Mouse (Mus musculus) forebrain, embryonic 15.5 days (tissue): ENCODE measurements around the gene Kitl. TPM values are rescaled to one million over a fixed set of nuclear protein-coding genes. Genes with fewer than 3 reads are reported as not detected.
A peak's percentile ranks its signal among the peaks of the same experiment; 100 is the strongest.

Source experiments
- ATAC-seq: fragments of 200-750 bp; cut with Nextera tagmentation; replicated peaks from 2 replicates; pipeline ENCODE4 v1.8.0; 2017; ENCODE audit warnings: mild to moderate bottlenecking, moderate TSS enrichment, moderate library complexity
- H3K27ac ChIP-seq: fragments of 300-500 bp; sonication (generic); replicated peaks from 2 replicates; pipeline ENCODE4 v1.5.1; 2015; ENCODE audit warnings: mild to moderate bottlenecking, inconsistent platforms
- H3K27me3 ChIP-seq: fragments of 300-500 bp; sonication (generic); 2 replicates; pipeline ENCODE4 v1.6.1; 2015; ENCODE audit warnings: inconsistent platforms
- H3K36me3 ChIP-seq: fragments of 300-500 bp; sonication (generic); 2 replicates; pipeline ENCODE4 v1.6.1; 2015; ENCODE audit warnings: mild to moderate bottlenecking, inconsistent platforms
- H3K4me1 ChIP-seq: fragments of 300-500 bp; sonication (generic); 2 replicates; pipeline ENCODE4 v1.6.1; 2015; ENCODE audit warnings: inconsistent platforms
- H3K4me2 ChIP-seq: fragments of 300-500 bp; sonication (generic); replicated peaks from 2 replicates; pipeline ENCODE4 v1.6.1; 2015; ENCODE audit warnings: mild to moderate bottlenecking, inconsistent platforms
- H3K4me3 ChIP-seq: fragments of 300-500 bp; sonication (generic); 2 replicates; pipeline ENCODE4 v1.5.1; 2015; ENCODE audit warnings: mild to moderate bottlenecking, inconsistent platforms
- H3K9ac ChIP-seq: fragments of 300-500 bp; sonication (generic); replicated peaks from 2 replicates; pipeline ENCODE4 v1.6.1; 2015; ENCODE audit warnings: mild to moderate bottlenecking, inconsistent platforms
- H3K9me3 ChIP-seq: fragments of 300-500 bp; sonication (generic); 2 replicates; pipeline ENCODE4 v1.6.1; 2016; ENCODE audit warnings: inconsistent platforms
- WGBS: fragments of 180-500 bp; shearing (Covaris S2); methylation state at CpG from one replicate; pipeline ENCODE4 v1.1.7; 2015; ENCODE audit warnings: mixed read lengths; 5-methylcytosine and 5-hydroxymethylcytosine counted together
- polyA plus RNA-seq: library from polyadenylated mRNA; unstranded; fragments of >200 nt; fragmentation: Nextera tagmentation; extraction: Ambion mirVana; gene quantifications from 2 replicates; pipeline ENCODE4 v1.2.1, GENCODE M21; 2015

The Kitl gene
- 40.5 and 45.1 TPM in 2 replicates for polyA plus RNA-seq

DNA sequence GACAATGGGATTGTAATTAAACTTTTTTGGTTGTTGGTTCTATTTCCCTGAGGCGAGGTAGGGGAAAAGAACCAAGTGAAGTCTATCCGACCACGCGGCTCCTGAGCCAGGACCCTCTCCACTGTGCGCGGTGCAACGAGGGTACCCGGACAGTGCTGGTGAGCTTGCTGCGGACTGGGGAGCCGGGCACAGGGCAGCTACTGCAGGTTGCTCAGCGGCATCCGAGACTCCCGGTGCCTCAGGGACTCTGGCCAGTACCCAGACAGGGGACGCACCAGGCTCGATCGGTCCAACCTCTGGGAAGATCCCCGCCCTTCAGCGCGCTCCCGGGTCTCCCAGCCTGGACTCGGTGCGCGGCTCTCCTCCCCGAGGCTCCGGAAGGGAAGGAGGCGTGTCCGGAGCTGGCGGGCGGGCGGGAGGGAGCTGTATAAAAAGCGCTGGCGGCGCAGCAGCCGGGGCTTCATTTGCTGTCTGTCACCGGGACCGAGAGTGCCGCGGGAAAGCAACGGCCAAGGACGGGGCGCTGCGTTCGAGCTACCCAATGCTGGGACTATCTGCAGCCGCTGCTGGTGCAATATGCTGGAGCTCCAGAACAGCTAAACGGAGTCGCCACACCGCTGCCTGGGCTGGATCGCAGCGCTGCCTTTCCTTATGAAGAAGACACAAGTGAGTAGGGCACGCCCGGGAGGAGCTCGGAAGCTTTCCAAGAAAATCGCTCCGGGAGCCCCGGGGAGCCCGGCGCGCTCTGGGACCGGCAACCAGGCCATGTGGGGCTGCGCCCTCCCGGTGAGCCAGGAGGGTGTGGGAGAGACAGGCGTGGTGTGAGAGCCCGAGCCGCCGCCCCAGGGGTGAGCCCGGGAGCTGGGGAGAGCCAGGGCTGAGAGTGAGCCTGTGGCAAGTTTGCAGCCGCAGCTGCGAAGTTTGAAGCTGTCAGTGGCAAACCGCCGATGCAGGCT lies at the start of gene Kitl:
TSS of gene Kitl (plus strand) at position 261 of the 956 bp plus-strand sequence.
- ATAC-seq, result peak; percentile 79
- Histone ChIP-seq H3K27ac (peak within 1 kb of the TSS; percentile 81), H3K4me1 (peaks cover 43% of the 10 kb centered on the region), H3K36me3 (no peaks in the 10 kb centered on the region), H3K9me3 (no peaks in the 10 kb centered on the region), H3K4me2 (peak within 1 kb of the TSS; percentile 98), H3K27me3 (no peaks in the 10 kb centered on the region), H3K4me3 (peak within 1 kb of the TSS; percentile 85), H3K9ac (peak within 1 kb of the TSS; percentile 63)
- under 1% methylated on average over 70 of the region's 70 CpGs for WGBS

DNA sequence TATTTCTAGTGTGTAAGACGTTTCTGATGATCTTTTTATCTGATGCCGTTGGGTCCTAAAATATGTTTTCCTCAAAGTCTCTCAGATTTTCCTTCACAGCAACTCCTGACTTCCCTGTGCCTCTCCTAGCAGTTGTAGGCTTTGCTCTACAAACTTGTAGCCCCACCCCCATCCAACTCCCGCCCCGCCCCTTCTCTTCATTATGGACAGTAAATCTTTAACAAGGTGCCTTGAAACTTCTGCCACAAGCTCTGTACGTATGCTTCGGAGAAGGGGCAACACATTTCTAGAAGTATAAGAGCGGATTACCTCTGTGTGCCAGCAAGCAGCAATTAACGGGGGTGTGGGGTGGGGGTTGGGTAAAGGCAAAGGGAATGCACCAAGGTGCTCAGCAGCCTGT lies 42.6 kb upstream of the Kitl start:
- Histone ChIP-seq H3K4me3 (no peak overlapping the region), H3K36me3 (no peaks in the 10 kb centered on the region), H3K27me3 (no peaks in the 10 kb centered on the region), H3K27ac (no peak overlapping the region), H3K4me1 (no peaks in the 10 kb centered on the region), H3K4me2 (no peak overlapping the region), H3K9ac (no peak overlapping the region), H3K9me3 (no peaks in the 10 kb centered on the region)
- 73% methylated on average over 8 of the region's 8 CpGs for WGBS
- no peak for ATAC-seq

DNA sequence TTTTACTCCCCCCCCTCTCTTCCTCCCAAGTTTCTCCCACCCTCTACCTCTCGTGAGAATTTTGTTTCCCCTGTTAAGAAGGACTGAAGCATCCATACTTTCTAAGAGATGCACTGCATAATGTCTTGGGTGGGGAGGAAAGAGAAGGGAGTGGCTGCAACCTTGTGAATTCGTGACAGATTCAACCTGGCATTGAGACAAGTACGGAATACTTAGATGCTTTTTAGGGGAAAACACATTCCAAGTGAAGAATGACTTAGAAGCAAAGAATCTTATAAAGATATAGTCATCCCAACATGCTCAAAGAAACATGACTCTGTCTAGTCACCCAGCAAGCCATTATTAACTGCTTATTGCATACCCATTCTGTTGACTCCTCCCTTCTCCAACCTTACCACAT lies 35.3 kb upstream of the Kitl start:
- WGBS, result 71% methylated on average over 3 of the region's 3 CpGs
- no peak for ATAC-seq
- no peak overlapping the region for H3K27ac ChIP-seq
- H3K27me3 ChIP-seq, result no peaks in the 10 kb centered on the region
- H3K4me3 ChIP-seq, result no peak overlapping the region
- no peaks in the 10 kb centered on the region for H3K9me3 ChIP-seq
- H3K9ac ChIP-seq, result no peak overlapping the region
- no peaks in the 10 kb centered on the region for H3K4me1 ChIP-seq
- H3K36me3 ChIP-seq, result no peaks in the 10 kb centered on the region
- no peak overlapping the region for H3K4me2 ChIP-seq

DNA sequence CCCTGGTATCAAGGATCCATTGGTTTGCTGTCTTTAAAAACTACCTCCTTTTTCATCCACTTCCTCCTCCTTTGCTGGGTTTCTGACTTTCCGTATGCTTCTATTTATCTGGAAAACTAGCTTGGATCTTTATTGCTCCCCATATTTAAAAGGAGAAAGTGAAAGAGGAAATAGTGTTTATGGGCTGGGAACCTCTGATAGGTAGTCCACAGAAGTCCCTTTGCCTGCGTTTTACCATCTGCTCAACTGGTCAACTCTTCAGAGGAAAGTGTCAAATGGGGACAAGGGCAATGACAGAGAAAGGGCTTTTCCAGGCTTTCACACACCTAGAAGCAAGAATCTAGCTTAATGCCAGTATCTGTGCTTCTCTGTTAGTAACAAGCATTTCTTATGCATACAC lies 34.5 kb upstream of the Kitl start:
- no peaks in the 10 kb centered on the region for H3K27me3 ChIP-seq
- H3K36me3 ChIP-seq, result no peaks in the 10 kb centered on the region
- no peak overlapping the region for H3K9ac ChIP-seq
- H3K4me2 ChIP-seq, result no peak overlapping the region
- H3K27ac ChIP-seq, result no peak overlapping the region
- no peak overlapping the region for H3K4me3 ChIP-seq
- H3K9me3 ChIP-seq, result no peaks in the 10 kb centered on the region
- 95% methylated on average over 2 of the region's 2 CpGs for WGBS
- H3K4me1 ChIP-seq, result no peaks in the 10 kb centered on the region
- no peak for ATAC-seq

DNA sequence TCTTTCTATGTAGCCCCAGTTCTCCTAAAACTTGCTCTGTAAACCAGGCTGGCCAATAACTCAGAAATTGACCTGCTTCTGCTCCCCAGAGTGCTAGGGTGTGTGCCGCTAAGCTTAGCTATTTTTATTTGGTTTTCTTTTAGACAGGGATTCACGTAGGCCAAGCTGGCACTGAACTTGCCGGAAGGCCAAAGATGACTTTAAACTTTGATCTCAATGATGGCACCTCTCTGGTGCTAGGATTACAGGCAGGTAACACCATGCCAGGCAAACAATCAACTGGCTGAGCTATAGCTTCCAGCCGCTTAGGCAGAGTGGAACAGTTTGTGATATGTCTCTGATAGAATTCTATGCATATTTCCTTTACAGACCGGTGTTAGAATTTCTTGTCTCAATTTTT lies 33.5 kb upstream of the Kitl start:
- no peak for ATAC-seq
- H3K27me3 ChIP-seq, result no peaks in the 10 kb centered on the region
- no peak overlapping the region for H3K27ac ChIP-seq
- H3K9ac ChIP-seq, result no peak overlapping the region
- H3K4me3 ChIP-seq, result no peak overlapping the region
- no peak overlapping the region for H3K4me2 ChIP-seq
- no peaks in the 10 kb centered on the region for H3K36me3 ChIP-seq
- no peaks in the 10 kb centered on the region for H3K9me3 ChIP-seq
- H3K4me1 ChIP-seq, result no peaks in the 10 kb centered on the region
- WGBS, result 92% methylated on average over 5 of the region's 5 CpGs

DNA sequence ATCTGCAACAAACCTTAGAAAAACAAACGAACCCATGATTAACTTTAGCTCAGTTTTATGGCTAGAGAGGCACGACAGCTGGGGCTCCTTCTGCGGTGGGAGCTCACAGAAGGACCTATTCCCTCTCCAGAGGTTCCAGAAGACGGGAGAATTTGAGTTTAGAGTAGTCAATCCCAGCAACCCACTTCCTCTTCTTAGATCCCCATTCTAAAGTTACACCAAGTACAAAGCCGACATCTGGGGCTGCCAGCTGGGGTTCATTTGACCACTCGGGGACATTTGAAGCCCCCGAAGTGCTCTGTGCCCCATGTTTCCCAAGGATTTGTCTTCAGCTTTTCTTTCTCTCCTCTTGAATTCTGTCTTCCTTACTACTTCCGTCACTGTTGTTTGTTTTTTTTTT lies 28.7 kb upstream of the Kitl start:
- Histone ChIP-seq H3K4me3 (no peak overlapping the region), H3K4me1 (no peaks in the 10 kb centered on the region), H3K27me3 (no peaks in the 10 kb centered on the region), H3K9ac (no peak overlapping the region), H3K36me3 (no peaks in the 10 kb centered on the region), H3K27ac (no peak overlapping the region), H3K9me3 (no peaks in the 10 kb centered on the region), H3K4me2 (no peak overlapping the region)
- ATAC-seq, result no peak
- WGBS, result 81% methylated on average over 8 of the region's 8 CpGs

DNA sequence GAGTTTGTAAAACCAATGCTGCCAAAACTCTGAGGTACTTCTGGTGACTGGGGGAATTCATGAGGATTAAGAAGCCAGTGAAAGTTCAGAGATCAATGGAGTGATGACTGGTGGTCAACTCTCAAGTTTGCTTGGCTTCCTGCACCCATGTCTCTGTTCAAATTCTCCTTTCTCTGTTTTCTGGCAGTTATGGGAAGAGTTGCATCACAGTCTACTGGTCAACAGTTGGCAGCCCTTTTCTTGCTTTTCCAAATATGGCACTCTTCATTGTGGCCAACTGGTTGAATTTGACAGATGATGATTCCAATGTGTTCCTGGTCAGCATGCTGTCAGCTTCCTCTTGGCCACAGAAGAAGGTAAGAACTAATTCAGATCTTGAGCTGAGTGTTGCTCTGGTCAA lies 25.7 kb upstream of the Kitl start:
- Histone ChIP-seq H3K4me3 (no peak overlapping the region), H3K27me3 (no peaks in the 10 kb centered on the region), H3K36me3 (no peaks in the 10 kb centered on the region), H3K4me2 (no peak overlapping the region), H3K9me3 (no peaks in the 10 kb centered on the region), H3K9ac (no peak overlapping the region), H3K4me1 (no peaks in the 10 kb centered on the region), H3K27ac (no peak overlapping the region)
- ATAC-seq, result no peak

DNA sequence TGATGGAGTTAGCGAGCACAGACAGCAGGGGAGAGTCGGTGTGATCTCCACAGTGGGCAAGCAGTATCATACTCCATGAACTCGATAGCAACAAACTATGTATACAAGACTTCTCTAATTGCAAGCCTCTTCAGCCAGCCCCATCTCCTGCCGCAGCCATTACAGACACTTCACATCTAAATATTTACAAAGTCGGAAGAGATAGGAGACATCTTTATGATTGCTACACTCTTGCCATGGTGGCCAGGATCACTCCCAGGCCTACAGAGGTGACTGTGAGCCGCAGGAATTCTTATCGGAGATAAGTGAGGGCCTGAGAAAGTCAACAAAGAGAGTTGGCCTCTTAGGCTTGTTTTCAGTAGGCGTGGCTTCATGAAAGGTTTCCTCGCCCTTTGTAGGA lies 23.3 kb upstream of the Kitl start:
- no peak overlapping the region for H3K4me2 ChIP-seq
- H3K4me1 ChIP-seq, result no peaks in the 10 kb centered on the region
- 81% methylated on average over 9 of the region's 9 CpGs for WGBS
- no peak overlapping the region for H3K4me3 ChIP-seq
- H3K36me3 ChIP-seq, result no peaks in the 10 kb centered on the region
- H3K27me3 ChIP-seq, result no peaks in the 10 kb centered on the region
- no peaks in the 10 kb centered on the region for H3K9me3 ChIP-seq
- no peak overlapping the region for H3K27ac ChIP-seq
- no peak for ATAC-seq
- H3K9ac ChIP-seq, result no peak overlapping the region

DNA sequence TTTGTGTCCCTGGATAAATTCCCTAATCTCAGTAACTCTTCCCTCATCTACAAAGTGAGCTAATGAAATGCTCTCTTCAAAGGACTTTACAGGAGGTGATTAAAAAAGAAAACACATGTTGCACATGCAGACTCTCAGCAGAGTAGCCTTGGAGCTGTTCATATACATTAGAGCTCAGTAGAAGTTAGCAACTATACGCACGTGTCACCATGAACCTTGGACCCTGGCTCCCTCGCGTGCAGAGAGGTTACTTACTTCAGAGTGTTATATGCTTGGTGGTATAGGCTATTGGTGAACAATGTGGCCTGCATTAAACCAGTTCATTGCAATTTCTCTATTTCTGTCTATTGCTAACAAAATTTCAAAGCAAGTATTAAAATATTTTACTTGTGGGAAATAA lies 14.0 kb upstream of the Kitl start:
- Histone ChIP-seq H3K27ac (no peak overlapping the region), H3K4me3 (no peak overlapping the region), H3K36me3 (no peaks in the 10 kb centered on the region), H3K9ac (no peak overlapping the region), H3K9me3 (no peaks in the 10 kb centered on the region), H3K4me2 (no peak overlapping the region), H3K4me1 (no peaks in the 10 kb centered on the region), H3K27me3 (no peaks in the 10 kb centered on the region)
- ATAC-seq, result no peak
- 80% methylated on average over 4 of the region's 4 CpGs for WGBS

DNA sequence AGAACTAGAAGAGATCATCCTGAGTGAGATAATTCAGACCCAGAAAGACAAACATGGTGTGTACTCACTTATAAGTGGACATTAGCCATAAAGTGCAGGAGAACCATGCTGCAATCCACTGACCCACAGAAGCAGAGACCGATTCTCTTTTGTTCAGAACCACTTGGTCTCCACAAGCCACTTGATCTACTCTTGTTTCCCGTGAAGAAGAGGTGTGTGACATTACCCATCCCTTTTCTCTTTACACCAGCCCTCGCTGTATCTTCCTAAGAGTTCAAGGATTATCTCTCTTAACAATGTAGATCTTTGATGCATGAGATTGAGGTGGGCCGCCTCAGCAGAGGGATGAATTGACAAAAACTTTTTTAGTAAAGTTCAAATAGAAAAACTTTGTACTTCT lies 11.6 kb upstream of the Kitl start:
- Histone ChIP-seq H3K4me2 (no peak overlapping the region), H3K27ac (no peak overlapping the region), H3K4me3 (no peak overlapping the region), H3K4me1 (no peaks in the 10 kb centered on the region), H3K27me3 (no peaks in the 10 kb centered on the region), H3K9me3 (no peaks in the 10 kb centered on the region), H3K9ac (no peak overlapping the region), H3K36me3 (no peaks in the 10 kb centered on the region)
- WGBS, result 85% methylated on average over 4 of the region's 4 CpGs
- ATAC-seq, result no peak

DNA sequence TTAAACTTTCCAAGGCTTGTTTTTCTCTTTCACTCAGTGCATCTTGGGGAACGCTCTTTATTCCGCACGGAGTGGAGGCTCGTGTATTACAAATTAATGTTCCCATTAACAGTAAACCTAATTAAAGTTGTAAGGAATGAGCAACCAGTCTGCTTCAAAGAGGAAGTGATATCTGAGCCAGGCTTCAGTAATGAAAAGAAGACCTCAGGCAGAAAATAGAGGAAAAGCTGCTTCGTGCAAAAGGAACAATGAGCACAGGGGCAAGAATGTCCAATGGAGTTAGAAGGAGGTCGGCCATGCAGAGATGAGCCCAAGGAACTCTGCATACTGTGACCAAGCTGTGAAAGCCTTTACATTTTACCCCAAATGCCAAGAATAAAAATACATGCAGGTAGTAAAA lies 5.7 kb upstream of the Kitl start:
- ATAC-seq, result 0 out of 2 replicates have a peak, but pooled peaks have one; percentile 23
- 19% methylated on average over 6 of the region's 6 CpGs for WGBS
- H3K9ac ChIP-seq, result no peak overlapping the region
- peak overlapping the region; percentile 8; the same call in 1 of the 2 replicates for H3K4me2 ChIP-seq
- H3K27me3 ChIP-seq, result no peaks in the 10 kb centered on the region
- H3K9me3 ChIP-seq, result no peaks in the 10 kb centered on the region
- no peak overlapping the region for H3K4me3 ChIP-seq
- no peaks in the 10 kb centered on the region for H3K36me3 ChIP-seq
- H3K4me1 ChIP-seq, result peaks cover 7% of the 10 kb centered on the region
- H3K27ac ChIP-seq, result no peak overlapping the region

DNA sequence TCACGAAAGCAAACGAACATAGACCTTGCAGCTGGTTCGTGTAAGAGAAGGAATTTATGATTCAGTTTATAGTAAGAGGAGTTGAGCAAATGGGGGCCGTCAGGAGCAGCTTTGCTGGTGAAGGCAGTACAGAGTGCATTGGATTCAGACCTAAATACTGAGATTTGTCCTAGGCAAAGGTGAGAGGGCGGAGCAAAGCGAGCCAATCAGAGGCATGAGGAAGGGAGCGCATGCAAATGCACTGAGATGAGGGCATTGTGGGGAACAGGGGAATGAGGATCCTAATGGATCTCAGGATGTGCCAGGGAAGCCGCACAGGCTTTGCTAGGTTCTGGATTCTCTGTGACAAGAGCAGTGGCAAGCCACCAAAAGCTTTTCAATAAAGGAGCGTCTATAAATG lies 5.1 kb upstream of the Kitl start:
- Histone ChIP-seq H3K9ac (no peak overlapping the region), H3K9me3 (no peaks in the 10 kb centered on the region), H3K36me3 (no peaks in the 10 kb centered on the region), H3K4me2 (peak overlapping the region; percentile 8; the same call in 1 of the 2 replicates), H3K27me3 (no peaks in the 10 kb centered on the region), H3K4me1 (peaks cover 8% of the 10 kb centered on the region), H3K27ac (no peak overlapping the region), H3K4me3 (no peak overlapping the region)
- WGBS, result 54% methylated on average over 9 of the region's 9 CpGs
- ATAC-seq, result no peak

DNA sequence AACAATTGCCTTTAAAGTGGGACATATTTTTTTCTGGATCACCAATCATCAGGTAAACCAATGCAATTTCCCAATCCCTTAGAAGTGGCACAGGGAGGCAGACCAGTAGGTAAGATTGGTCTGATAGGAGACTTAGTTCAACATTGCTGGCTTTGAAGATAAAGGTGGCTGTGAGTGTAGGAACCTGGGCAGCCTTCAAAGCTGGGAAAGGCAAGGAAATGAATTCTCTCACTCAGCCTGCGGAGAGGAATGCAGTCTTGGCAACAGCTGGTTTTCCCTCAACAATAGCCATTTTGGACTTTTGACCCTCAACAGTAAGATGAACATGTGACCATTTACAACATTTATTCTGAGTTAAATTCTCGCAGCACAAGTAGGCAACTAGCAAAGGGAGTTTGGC lies 1.3 kb upstream of the Kitl start:
- no peaks in the 10 kb centered on the region for H3K27me3 ChIP-seq
- 46% methylated on average over 2 of the region's 2 CpGs for WGBS

More for the DNA sequence above, 1.3 kb upstream of the Kitl start:
- Histone ChIP-seq H3K4me3 (no peak overlapping the region), H3K9ac (no peak overlapping the region), H3K4me1 (peaks cover 38% of the 10 kb centered on the region), H3K9me3 (no peaks in the 10 kb centered on the region), H3K4me2 (no peak overlapping the region), H3K27ac (no peak overlapping the region), H3K36me3 (no peaks in the 10 kb centered on the region)
- no peak for ATAC-seq
